Mouse (Mus musculus): ENCODE data around the gene Flot1.

DNA sequence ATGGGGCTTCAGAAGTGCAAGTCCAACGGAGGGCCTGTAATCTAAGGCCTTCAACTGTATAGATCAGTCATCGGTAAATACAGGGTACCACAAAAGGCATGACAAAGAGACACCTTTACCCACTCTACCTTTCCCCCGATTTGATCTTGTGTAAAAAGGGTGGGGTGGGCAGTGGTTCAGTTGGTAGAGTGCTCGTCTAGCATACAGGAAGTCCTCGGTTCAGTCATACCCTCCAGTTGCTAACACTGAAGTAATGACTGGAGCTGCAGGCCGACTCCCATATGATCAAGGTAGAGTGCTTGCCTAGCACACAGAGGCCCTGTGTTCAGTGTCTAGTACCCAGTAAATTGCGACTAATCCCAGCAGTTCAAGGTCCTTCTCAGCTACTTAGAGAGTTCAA, 9.4 kb upstream of the Flot1 start:
- TF ChIP-seq CTCF (IDR thresholded peaks at IDR 0.05; ENCODE audit: low read depth, low read length) (no peak), POLR2A (IDR thresholded peaks at IDR 0.05; ENCODE audit: extremely low read depth, insufficient read depth, low read length) (no peak)

All from liver, adult 2 months (tissue).